Mouse (Mus musculus): ENCODE measurements around the gene Mrpl55. TPM values are rescaled to one million over a fixed set of nuclear protein-coding genes. Genes with fewer than 3 reads are reported as not detected.

The Mrpl55 gene
- total RNA-seq, 2 experiments from 2014 or later: 35.7 to 40.0 TPM

GRCm38 (mm10) chr11:59226787-59227603, 24.7 kb downstream of the Mrpl55 start:
- DNase-seq (ENCODE audit: extremely low spot score in 1 of 2, low spot score in 1 of 2): no peak

DNA sequence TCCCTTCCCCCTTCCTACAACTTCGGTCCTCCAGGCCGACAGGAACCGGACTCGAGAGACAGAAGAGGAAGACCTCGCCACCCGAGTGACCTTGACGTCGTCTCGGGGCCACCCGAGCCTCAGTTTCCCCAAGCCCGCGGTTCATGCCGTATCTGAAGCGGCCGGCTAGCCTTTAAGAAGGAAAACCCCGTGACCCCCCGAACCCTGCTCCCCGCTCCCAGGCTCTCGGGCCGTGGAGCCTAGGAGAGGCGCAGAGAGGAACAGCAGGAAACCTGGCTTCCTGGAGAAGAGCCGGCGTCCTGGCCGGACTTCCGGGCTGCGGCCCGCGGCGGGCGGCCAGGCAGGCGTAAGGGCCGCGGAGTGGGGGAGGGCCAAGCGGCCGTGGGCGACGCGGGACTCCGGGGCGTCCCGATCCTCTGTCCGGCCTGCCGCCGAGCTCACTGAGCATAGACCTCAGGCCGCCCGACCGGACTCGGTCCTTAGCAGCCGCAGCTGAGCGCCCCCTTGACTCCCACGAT, 25.4 kb downstream of the Mrpl55 start:
- DNase-seq (ENCODE audit: extremely low spot score in 1 of 2, low spot score in 1 of 2): no peak

DNA sequence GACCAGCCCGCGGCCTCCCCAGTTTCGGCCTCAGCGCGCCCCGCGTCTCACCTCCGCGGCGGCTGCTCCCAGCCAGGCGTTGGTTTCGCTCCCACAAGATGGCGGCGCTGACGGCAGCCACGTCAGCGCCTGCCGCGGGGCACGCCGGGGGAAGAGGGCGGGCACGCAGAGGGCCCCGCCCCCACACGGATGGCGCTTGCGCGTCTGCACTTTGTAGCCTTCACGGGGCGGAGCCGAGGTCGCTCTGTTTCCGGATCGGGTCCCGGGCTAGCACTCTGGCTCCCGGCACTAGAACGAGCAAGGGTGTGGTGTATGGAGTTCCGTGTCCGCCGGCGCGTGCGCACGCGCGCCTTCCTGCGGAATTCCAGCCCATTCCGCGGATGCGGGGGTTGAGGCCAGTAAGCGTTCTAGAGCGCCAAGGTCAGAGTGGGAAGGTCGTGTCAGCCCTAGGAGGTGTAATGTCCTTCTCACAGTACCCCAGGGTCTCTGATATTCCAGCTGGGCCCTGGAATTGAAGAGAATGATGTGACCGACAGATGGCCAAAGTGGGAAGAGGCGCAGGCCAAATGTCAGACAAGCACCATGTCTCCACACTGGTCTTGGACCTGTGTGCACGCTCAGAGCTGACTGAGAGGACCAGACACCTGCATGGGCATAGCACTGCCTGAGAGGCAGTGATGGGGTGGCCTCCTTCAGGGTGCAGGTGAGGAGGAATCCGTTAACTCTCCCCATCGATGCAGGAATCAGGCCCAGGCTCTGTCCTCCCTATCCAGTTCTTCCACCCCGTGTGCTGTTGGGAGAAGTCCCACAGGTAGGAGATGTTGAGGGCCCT, 26.1 kb downstream of the Mrpl55 start, which contains the start of gene Arf1:
Gene Arf1, minus strand, starts transcription at position 149 of the 832 bp plus-strand sequence.
- DNase-seq (ENCODE audit: extremely low spot score in 1 of 2, low spot score in 1 of 2): peak; percentile 92

DNA sequence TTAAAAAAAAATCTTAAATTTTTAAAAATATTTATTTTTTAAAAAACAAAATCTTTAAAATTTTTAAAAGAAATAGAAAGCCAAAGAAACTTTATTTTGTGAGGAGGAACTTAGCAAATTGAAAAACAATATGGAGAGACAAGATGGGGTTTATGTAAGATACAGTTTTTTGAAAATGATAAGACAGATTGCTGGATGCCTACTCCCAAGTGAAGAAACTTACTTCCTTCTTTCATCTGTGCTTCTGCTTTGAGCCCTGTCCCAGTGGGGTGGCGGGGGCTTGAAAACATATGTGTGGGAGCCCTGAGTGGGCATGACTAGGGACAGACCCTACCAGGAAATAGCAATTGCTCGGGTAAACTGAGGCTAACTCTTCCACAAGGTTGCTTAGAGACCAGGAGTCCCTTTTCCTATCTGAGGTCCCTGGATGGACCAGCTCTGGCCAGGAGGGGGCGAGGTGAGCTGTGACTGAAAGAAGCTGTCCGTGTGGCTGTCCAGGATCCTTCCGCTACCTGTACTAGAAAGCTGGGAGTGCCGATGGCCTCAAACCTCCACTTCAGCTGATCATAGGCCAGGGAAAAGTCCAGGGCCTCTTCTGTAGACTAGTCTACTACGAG, 28.0 kb downstream of the Mrpl55 start:
- DNase-seq (ENCODE audit: extremely low spot score in 1 of 2, low spot score in 1 of 2): peak; percentile 35 to 62

DNA sequence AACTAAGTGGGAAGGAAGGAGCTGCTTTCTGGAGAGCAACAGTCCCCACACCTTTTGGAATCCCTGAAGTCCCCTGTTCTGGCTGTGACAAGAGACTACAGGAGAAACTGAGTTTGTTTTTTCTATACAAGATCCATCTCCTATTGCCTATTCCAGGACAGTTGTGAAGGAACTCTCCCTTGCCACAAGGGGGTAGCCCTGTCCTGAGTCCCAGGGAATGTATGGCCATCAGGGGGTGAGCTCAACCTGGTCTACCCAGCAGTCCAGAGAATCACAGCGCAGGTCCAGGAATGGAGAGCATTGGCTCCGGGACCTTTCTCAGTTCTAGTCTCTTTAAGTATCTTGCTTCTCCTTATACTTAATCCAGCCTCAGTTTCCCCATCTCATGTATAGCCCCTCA, 30.5 kb downstream of the Mrpl55 start:
- no peak for DNase-seq (ENCODE audit: extremely low spot score in 1 of 2, low spot score in 1 of 2)

GRCm38 (mm10) chr11:59238525-59239427, 36.5 kb downstream of the Mrpl55 start:
- peak; percentile 27 to 60 for DNase-seq (ENCODE audit: extremely low spot score in 1 of 2, low spot score in 1 of 2)

DNA sequence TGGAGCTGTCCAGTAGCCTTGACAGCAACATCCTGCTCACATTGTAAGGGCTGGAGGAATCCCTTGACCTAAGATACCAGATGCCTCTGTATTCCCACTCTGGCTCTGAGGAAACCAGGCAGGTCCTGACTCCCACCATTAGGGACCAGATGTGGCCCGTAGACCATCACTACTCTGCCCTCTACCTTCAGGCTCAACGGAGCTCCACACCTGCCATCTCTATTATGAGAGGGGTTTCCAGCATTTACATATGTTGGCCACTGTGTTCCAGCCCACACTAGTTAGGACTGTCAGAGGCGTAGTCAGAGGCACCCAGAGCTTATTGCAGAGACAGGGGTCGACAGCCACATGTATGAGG, 37.1 kb downstream of the Mrpl55 start:
- no peak for DNase-seq (ENCODE audit: extremely low spot score in 1 of 2, low spot score in 1 of 2)

- DNase-seq (ENCODE audit: extremely low spot score in 1 of 2, low spot score in 1 of 2): no peak
These were observed 37.5 kb downstream of the Mrpl55 start for GRCm38 (mm10) chr11:59239796-59240195.

- DNase-seq (ENCODE audit: extremely low spot score in 1 of 2, low spot score in 1 of 2): no peak
These were observed 39.6 kb downstream of the Mrpl55 start for GRCm38 (mm10) chr11:59241841-59242240.

GRCm38 (mm10) chr11:59243856-59244255, 41.6 kb downstream of the Mrpl55 start:
- no peak for DNase-seq (ENCODE audit: extremely low spot score in 1 of 2, low spot score in 1 of 2)

DNA sequence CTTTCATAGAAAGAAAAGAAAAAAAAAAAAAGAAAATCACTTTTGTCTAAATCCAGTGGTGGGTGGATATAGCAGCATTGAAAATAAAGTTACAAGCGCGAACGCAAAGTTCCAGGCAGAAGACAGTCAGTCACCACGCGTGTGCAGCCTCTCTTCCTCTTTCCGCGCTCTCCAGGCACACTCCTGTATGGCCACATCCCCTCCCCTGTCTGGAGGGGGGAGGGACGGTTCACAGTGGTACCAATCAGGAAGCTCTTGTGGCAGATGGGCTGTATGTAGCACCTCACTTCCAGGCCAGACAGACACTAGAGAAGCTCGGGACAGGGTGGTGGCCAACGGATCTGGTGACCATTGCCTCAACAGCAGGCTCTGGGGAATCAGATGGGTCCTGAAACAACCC, 45.8 kb downstream of the Mrpl55 start:
- no peak for DNase-seq (ENCODE audit: extremely low spot score in 1 of 2, low spot score in 1 of 2)

Other genes with a start within 250 kb of the Mrpl55 start
- 10 to 100 TPM; 66.0 to 73.9 TPM for gene Hist3h2a, start 247.8 kb upstream of the Mrpl55 start, total RNA-seq (2021)
- gene Trim17, start 247.8 kb upstream of the Mrpl55 start, total RNA-seq (2021): 1 to 10 TPM; 5.3 to 5.5 TPM
- 10 to 100 TPM; 26.2 to 29.7 TPM for gene Trim11, start 224.4 kb upstream of the Mrpl55 start, total RNA-seq (2021)
- 1 to 10 TPM; 1.5 to 2.2 TPM for gene Obscn, start 66.1 kb upstream of the Mrpl55 start, total RNA-seq (2021)
- 1 to 10 TPM; 7.8 to 9.4 TPM for gene Iba57, start 38.7 kb upstream of the Mrpl55 start, total RNA-seq (2021)
- gene Gjc2, start 19.3 kb upstream of the Mrpl55 start, total RNA-seq (2021): 10 to 100 TPM; 20.7 to 23.4 TPM
- 100 to 1,000 TPM; 138 to 146 TPM for gene Guk1, start 10.3 kb upstream of the Mrpl55 start, total RNA-seq (2021)
- gene 2310033P09Rik, start 5.8 kb downstream of the Mrpl55 start, total RNA-seq (2021): 10 to 100 TPM; 22.5 to 24.3 TPM
- gene Arf1, start 25.8 kb downstream of the Mrpl55 start, total RNA-seq (2021): 100 to 1,000 TPM; 521 to 565 TPM
- under 1 TPM in 1 of 2 experiments, not detected in 1; 0.10 TPM for gene Wnt3a, start 88.3 kb downstream of the Mrpl55 start, total RNA-seq (2021)
- 1 to 10 TPM; 3.6 to 6.6 TPM for gene Wnt9a, start 104.4 kb downstream of the Mrpl55 start, total RNA-seq (2021)
- gene Prss38, start 173.2 kb downstream of the Mrpl55 start, total RNA-seq (2021): not detected
- 10 to 100 TPM; 25.3 to 27.0 TPM for gene Jmjd4, start 247.6 kb downstream of the Mrpl55 start, total RNA-seq (2021)
- 100 to 1,000 TPM; 345 to 382 TPM for gene Snap47, start 248.7 kb downstream of the Mrpl55 start, total RNA-seq (2021)